Mouse (Mus musculus) midbrain, postnatal 0 days (tissue): ENCODE data around the gene Gdf1. TPM values are rescaled to one million over a fixed set of nuclear protein-coding genes. Genes with fewer than 3 reads are reported as not detected.

Experiments
- ATAC-seq: fragments of 200-750 bp; cut with Nextera tagmentation; 2 replicates; pipeline ENCODE4 v1.8.0; 2017; ENCODE audit warnings: moderate number of reproducible peaks, mild to moderate bottlenecking, moderate TSS enrichment, moderate library complexity; ENCODE audit not compliant: low FRiP score
- DNase-seq: peaks from one replicate; pipeline ENCODE4 v3.0.0-alpha.2; 2015; ENCODE audit warnings: low spot score
- H3K27ac ChIP-seq: fragments of 300-500 bp; sonication (generic); 2 replicates; pipeline ENCODE4 v1.5.1; 2014; ENCODE audit warnings: low read depth, mild to moderate bottlenecking, low read length, mixed read lengths
- H3K27me3 ChIP-seq: fragments of 300-500 bp; sonication (generic); 2 replicates; pipeline ENCODE4 v1.6.1; 2014; ENCODE audit warnings: low read length, control low read depth, mixed read lengths; ENCODE audit not compliant: insufficient read depth
- H3K36me3 ChIP-seq: fragments of 300-500 bp; sonication (generic); 2 replicates; pipeline ENCODE4 v1.6.1; 2014; ENCODE audit warnings: low read length, control low read depth, mixed read lengths; ENCODE audit not compliant: insufficient read depth
- H3K4me1 ChIP-seq: fragments of 300-500 bp; sonication (generic); 2 replicates; pipeline ENCODE4 v1.6.1; 2014; ENCODE audit warnings: mild to moderate bottlenecking, control low read depth, antibody characterized with exemption, low read length, mixed read lengths; ENCODE audit not compliant: insufficient read depth
- H3K4me2 ChIP-seq: fragments of 300-500 bp; sonication (generic); 2 replicates; pipeline ENCODE4 v1.6.1; 2014; ENCODE audit warnings: low read depth, mild to moderate bottlenecking, low read length, mixed read lengths; ENCODE audit not compliant: poor library complexity, severe bottlenecking
- H3K4me3 ChIP-seq: fragments of 300-500 bp; sonication (generic); 2 replicates; pipeline ENCODE4 v1.5.1; 2014; ENCODE audit warnings: low read depth, mild to moderate bottlenecking, low read length, moderate library complexity
- H3K9ac ChIP-seq: fragments of 300-500 bp; sonication (generic); replicated peaks from 2 replicates; pipeline ENCODE4 v1.6.1; 2014; ENCODE audit warnings: mild to moderate bottlenecking, low read length, moderate library complexity, mixed read lengths; ENCODE audit not compliant: poor library complexity, severe bottlenecking
- H3K9me3 ChIP-seq: fragments of 300-500 bp; sonication (generic); 2 replicates; pipeline ENCODE4 v1.6.1; 2016; ENCODE audit warnings: low read length, control low read depth
- CTCF ChIP-seq: IDR thresholded peaks from 2 replicates; pipeline ENCODE4 v1.5.1; 2016; ENCODE audit warnings: antibody characterized with exemption, mild to moderate bottlenecking
- WGBS: fragments of 180-500 bp; shearing (Covaris S2); extraction: QIAGEN DNeasy Blood & Tissue Kit; methylation state at CpG from one replicate; pipeline ENCODE4 v1.1.7; 2014; 5-methylcytosine and 5-hydroxymethylcytosine counted together
- polyA plus RNA-seq: library from polyadenylated mRNA; unstranded; fragments of >200 nt; fragmentation: Nextera tagmentation; extraction: Ambion mirVana; gene quantifications from 2 replicates; pipeline ENCODE4 v1.2.1, GENCODE M21; 2015
- total RNA-seq: library from RNA; depleted of rRNA; stranded (reverse); fragments of >200 nt; gene quantifications from 2 replicates; pipeline ENCODE4 v1.2.3, GENCODE M21; 2014

Gene Gdf1
- total and polyA plus RNA-seq, 2 experiments from 2014 or later = 5.3 TPM; not detected in 1

- H3K36me3 ChIP-seq = peaks cover 54% of the 10 kb centered on the region
Measured at GRCm38 (mm10) chr8:70323716-70324115, 5.9 kb upstream of the Gdf1 start.

GRCm38 (mm10) chr8:70327512-70327911 lies 2.1 kb upstream of the Gdf1 start:
- Histone ChIP-seq H3K4me1 (0 out of 2 replicates have a peak, but pooled peaks cover 3% of the 10 kb centered on the region), H3K9me3 (no peaks in the 10 kb centered on the region), H3K27me3 (no peaks in the 10 kb centered on the region), H3K4me3 (no peak overlapping the region), H3K27ac (no peak overlapping the region), H3K36me3 (peaks cover 51% of the 10 kb centered on the region), H3K9ac (no peak overlapping the region), H3K4me2 (no peak overlapping the region)
- WGBS = 93% methylated on average over 6 of the region's 6 CpGs
- TF ChIP-seq CTCF = no peak
- ATAC-seq (no peak), DNase-seq (no peak)

More at GRCm38 (mm10) chr8:70323716-70324115, 5.9 kb upstream of the Gdf1 start:
- no peak for TF ChIP-seq CTCF
- Histone ChIP-seq H3K4me1 (no peaks in the 10 kb centered on the region), H3K9ac (no peak overlapping the region), H3K4me2 (no peak overlapping the region), H3K27ac (no peak overlapping the region), H3K27me3 (no peaks in the 10 kb centered on the region), H3K9me3 (no peaks in the 10 kb centered on the region), H3K4me3 (no peak overlapping the region)
- ATAC-seq (no peak), DNase-seq (no peak)
- WGBS = 94% methylated on average over 3 of the region's 3 CpGs

GRCm38 (mm10) chr8:70329835-70330740 lies 471 bp downstream of the Gdf1 start:
- TF ChIP-seq CTCF = no peak
- H3K4me3 ChIP-seq = no peak overlapping the region
- ATAC-seq (peak; percentile 6; the same call in 1 of the 2 replicates), DNase-seq (no peak)
- H3K36me3 ChIP-seq = peaks cover 57% of the 10 kb centered on the region
- H3K9ac ChIP-seq = no peak overlapping the region
- H3K27ac ChIP-seq = no peak overlapping the region; the same call in 1 of the 2 replicates
- 16% methylated on average over 43 of the region's 45 CpGs for WGBS
- H3K4me1 ChIP-seq = 0 out of 2 replicates have a peak, but pooled peaks cover 3% of the 10 kb centered on the region
- no peaks in the 10 kb centered on the region for H3K27me3 ChIP-seq
- H3K9me3 ChIP-seq = no peaks in the 10 kb centered on the region
- no peak overlapping the region for H3K4me2 ChIP-seq

DNA sequence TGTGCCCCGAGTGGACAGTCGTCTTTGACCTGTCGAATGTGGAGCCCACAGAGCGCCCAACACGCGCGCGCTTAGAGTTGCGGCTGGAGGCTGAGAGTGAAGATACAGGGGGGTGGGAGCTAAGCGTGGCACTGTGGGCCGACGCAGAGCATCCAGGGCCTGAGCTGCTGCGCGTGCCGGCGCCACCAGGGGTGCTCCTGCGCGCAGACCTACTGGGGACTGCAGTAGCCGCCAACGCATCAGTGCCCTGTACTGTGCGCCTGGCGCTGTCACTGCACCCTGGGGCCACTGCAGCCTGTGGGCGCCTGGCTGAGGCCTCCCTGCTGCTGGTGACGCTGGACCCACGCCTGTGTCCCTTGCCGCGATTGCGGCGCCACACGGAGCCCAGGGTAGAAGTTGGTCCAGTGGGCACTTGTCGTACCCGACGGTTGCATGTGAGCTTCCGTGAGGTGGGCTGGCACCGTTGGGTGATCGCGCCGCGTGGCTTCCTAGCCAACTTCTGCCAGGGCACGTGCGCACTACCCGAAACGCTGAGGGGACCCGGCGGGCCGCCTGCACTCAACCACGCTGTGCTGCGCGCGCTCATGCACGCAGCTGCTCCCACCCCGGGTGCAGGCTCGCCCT lies 1.2 kb downstream of the Gdf1 start:
- Histone ChIP-seq H3K9ac (no peak overlapping the region), H3K4me1 (0 out of 2 replicates have a peak, but pooled peaks cover 3% of the 10 kb centered on the region), H3K27me3 (no peaks in the 10 kb centered on the region), H3K9me3 (no peaks in the 10 kb centered on the region), H3K27ac (peak overlapping the region; percentile 21), H3K4me3 (no peak overlapping the region), H3K36me3 (peaks cover 60% of the 10 kb centered on the region), H3K4me2 (no peak overlapping the region)
- ATAC-seq = peak; percentile 86
- 30% methylated on average over 52 of the region's 53 CpGs for WGBS
- peak; percentile 61 for TF ChIP-seq CTCF
- DNase-seq = peak; percentile 78

DNA sequence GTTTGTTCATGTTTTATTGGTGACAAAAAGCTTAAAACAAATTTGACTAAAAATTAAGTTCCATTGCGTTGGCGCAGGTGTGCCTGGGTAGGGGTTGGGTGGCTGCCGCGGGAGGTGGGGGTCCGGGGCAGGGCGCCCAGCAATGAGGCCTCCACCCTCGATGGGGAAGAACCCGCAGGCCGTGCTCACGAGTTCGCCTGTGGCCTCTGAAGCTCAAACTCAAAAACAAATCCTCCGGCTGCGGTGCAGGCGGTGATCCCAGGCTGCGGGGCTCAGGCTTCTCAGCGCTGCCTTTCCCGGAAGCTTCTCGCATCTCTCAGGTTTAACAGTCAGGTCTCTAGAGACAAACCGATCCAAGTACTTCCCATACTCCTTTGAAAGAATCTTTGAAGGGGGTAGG lies 1.9 kb downstream of the Gdf1 start:
- DNase-seq = no peak
- H3K4me2 ChIP-seq = no peak overlapping the region
- no peaks in the 10 kb centered on the region for H3K27me3 ChIP-seq
- H3K9ac ChIP-seq = no peak overlapping the region
- no peaks in the 10 kb centered on the region for H3K9me3 ChIP-seq
- H3K4me3 ChIP-seq = no peak overlapping the region
- H3K36me3 ChIP-seq = peaks cover 67% of the 10 kb centered on the region
- peak overlapping the region; percentile 21; the same call in 1 of the 2 replicates for H3K27ac ChIP-seq
- no peak for ATAC-seq
- 52% methylated on average over 19 of the region's 19 CpGs for WGBS
- H3K4me1 ChIP-seq = 0 out of 2 replicates have a peak, but pooled peaks cover 3% of the 10 kb centered on the region
- TF ChIP-seq CTCF = no peak
